Mouse (Mus musculus) gastrocnemius, postnatal 36 days (tissue): ENCODE measurements around the gene Fndc1. TPM values are rescaled to one million over a fixed set of nuclear protein-coding genes. Genes with fewer than 3 reads are reported as not detected.

Source experiments
- DNase-seq, 2 experiments: peaks; one replicate each; pipeline ENCODE4 v3.0.0; 2022
- intact Hi-C: fragments of 180-260 bp; cut with DNase I; formaldehyde crosslinking; loops from one replicate; pipeline ENCODE4 v1.15.1; 2025
- microRNA-seq, 2 experiments: library from miRNA; unstranded; fragments of <30 nt; microRNA quantifications; one replicate each; pipeline ENCODE4 v1.2.0; 2021
- total RNA-seq, 2 experiments: library from RNA; stranded (reverse); gene quantifications; 2 replicates each; pipeline ENCODE4 v1.2.3; 2021

Fndc1 gene
- total RNA-seq, 2 experiments from 2014 or later: 35.8 to 37.8 TPM

DNA sequence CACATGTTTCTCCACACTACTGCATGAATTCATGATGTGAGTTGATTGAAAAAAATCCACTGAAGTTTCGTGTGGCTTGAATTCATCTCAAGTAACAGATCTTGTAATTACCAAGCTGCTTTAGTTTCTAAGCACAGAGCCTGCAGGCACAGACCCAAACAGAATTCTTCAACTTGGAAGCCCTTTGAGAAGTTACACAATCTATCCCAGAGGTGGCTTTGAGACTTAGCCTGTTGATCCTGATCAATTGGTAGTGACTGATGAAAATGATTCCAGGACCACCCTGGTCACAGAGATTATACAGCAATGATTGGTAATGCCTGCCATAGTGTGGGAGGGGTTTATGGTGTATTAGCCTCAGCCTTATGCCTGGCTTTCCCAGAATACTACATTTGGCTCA, 108.2 kb downstream of the Fndc1 start:
- intact Hi-C loops: no loop called here
- no peak for DNase-seq

DNA sequence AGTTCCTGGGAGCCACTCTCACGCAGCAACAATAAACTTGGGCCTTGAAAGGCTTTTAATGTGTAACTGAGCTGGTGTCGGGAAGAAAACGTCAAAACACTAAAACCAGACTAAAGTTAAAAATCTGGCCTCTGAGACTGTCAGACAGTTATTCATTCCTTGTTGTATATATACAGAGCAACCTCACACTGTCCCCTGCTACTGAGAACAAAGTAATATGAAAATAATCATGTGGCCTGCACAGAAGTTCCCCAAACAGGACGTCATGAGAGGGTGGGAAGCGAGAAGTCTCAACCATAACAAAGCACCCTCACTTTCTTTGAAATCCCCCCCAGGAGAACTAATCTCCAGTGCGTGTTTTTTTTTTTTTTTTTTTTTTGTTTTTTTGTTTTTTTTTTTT, 109.2 kb downstream of the Fndc1 start:
- no peak for DNase-seq
- intact Hi-C loops: no loop called here

DNA sequence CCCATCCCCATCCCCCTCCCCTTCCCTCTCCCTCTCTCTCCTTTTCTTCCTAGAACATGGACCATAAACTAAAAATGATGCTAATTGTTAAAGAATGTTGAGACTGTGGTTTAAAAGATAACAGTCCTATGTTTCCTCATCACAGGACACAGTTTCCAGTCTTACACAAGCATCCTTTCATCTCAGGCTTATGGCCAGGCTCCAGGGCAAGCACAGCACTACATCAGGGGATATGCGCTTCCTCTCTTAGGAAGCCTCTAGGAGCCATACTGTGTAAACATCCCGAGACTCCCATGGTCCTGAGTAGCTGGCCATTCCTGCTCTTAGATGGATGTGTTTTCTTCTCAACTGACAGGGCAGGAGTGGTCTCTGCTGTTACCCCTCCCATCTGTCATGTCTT, 114.1 kb downstream of the Fndc1 start:
- no peak for DNase-seq
- intact Hi-C loops: no loop called here

DNA sequence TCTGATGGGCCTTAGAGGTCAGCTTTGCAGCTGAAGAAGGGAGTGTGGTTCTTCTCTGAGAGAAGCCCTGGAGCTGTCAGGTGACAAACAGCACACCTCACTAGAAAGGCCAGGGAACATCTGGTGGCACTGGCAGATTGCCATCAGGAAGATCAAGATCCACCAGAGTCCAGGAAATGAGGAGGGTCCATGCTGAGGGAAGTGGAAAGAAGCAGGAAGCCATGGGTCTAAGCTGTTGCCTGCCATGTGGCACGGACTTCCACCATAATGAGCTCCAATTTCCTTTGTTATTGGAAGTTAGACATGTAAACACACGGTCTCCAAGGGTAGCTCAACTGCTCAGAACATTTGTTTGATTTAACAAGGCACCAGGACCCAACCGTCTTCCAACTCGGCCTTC, 120.0 kb downstream of the Fndc1 start:
- intact Hi-C loops: no loop called here
- DNase-seq: no peak

DNA sequence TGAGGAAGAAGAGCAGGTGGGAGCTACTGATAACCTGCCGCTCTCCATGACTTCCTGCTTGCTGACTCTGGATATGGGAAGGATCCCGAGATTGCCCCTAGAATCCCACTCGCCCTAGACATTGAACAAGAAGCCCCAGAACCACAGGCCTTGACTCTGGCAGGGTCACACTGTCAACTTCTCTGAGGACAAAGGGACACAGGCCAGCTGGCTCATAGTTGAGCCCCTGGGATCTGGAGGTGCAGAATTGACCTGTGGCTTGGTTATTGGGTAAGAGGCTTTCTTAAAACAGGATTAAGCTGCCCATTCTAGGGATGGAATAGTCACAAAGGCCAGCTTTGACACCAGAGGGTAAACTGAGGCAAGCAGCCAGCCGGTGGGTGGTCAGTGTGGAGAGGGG, 136.8 kb downstream of the Fndc1 start:
- intact Hi-C loops: no loop called here
- no peak for DNase-seq

Small RNAs within 50 kb of the gene (microRNA-seq; reads per million reads assigned to microRNA genes)
- 0 reads per million in 2 experiments for gene Gm25872

Other genes starting within 250 kb of the Fndc1 start
- gene Tagap, start 98.7 kb upstream of the Fndc1 start, total RNA-seq: 1 to 10 TPM; 1.9 to 2.2 TPM
- gene Rsph3a, start 118.3 kb upstream of the Fndc1 start, total RNA-seq: 10 to 100 TPM; 16.0 to 23.1 TPM